Mouse (Mus musculus): ENCODE measurements around the gene Fam57b. TPM values are rescaled to one million over a fixed set of nuclear protein-coding genes. Genes with fewer than 3 reads are reported as not detected.

The Fam57b gene
- polyA plus RNA-seq, 1 experiment from 2014 or later: 0.40 TPM

DNA sequence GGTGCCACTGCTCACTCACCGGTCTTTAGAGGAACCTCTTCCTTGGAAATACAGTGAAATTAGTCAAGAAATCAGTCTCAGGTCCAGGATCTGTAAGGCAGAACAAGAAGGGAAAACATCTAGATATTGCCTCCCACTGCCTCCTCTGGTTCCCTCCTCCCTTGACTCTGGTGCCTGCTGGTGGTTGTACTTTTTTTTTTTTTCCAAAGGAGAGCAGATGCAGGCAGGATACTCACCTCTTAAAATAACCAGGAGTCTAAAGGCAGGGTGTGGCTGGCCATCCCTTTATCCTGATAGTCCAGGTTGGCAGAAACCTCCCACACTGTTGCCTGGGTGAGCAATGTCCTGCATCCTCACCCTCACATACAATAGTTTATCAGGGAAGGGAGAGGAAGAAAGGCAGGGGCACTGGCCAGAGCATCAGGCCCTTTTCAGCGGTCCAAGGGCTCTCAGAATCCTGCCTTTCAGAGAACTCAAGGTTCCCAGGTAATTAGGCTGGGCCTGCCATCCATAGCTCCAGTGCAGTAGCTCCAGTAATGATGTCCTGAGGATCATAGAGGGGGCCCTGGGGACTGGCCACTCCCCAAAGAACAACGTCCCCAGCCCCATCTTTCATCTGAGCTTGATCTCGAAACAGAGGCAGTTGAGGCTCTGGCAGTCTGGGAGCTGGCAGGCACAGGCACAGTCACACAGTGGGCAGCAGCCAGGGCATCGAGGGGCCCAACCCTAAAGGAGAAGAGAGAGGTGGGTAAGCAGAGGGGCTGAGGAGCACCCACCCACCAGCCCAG is 3.0 kb downstream of the Fam57b start:
- no peak for ATAC-seq (replicated peaks; ENCODE audit: insufficient number of reproducible peaks, low FRiP score, low TSS enrichment)
- no peaks in the 10 kb centered on the region for H3K9me3 ChIP-seq (replicated peaks; ENCODE audit: control insufficient read depth, low read length)
- peaks cover 17% of the 10 kb centered on the region for H3K36me3 ChIP-seq (ENCODE audit: control insufficient read depth, insufficient read depth, low read length)
- H3K4me2 ChIP-seq: peak overlapping the region; percentile 77
- H3K27ac ChIP-seq (ENCODE audit: low read depth, low read length): peak overlapping the region; percentile 99
- no peaks in the 10 kb centered on the region for H3K27me3 ChIP-seq (ENCODE audit: control insufficient read depth, insufficient read depth, low read length)
- 54% methylated on average over 5 of the region's 5 CpGs for WGBS (ENCODE audit: insufficient replicate concordance)
- peak overlapping the region; percentile 90 for H3K4me3 ChIP-seq (ENCODE audit: low read depth, low read length)
- peak overlapping the region; percentile 83 for H3K9ac ChIP-seq (ENCODE audit: low read depth, low read length)
- H3K4me1 ChIP-seq (ENCODE audit: control insufficient read depth, insufficient read depth, low read length): peaks cover 25% of the 10 kb centered on the region

DNA sequence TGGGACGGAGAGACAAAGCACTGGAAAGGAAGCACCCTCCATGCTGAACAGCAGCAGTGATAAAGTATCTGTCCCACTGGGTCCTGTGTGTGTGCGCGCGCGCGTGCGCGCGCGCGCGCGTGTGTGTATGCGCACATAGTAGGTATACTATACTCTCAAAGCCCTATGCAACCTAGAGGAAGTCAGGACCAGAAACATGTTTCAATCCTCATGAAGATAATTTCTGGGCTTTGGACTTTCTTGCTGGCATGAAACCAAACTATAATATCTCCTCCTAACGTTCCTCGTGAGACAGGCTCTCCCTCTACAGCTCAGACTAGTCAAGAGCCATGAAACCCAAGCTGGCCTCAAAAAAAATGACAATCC is 3.6 kb downstream of the Fam57b start:
- Histone ChIP-seq H3K27ac (ENCODE audit: low read depth, low read length) (no peak overlapping the region), H3K9ac (ENCODE audit: low read depth, low read length) (no peak overlapping the region; the same call in 1 of the 2 replicates)

DNA sequence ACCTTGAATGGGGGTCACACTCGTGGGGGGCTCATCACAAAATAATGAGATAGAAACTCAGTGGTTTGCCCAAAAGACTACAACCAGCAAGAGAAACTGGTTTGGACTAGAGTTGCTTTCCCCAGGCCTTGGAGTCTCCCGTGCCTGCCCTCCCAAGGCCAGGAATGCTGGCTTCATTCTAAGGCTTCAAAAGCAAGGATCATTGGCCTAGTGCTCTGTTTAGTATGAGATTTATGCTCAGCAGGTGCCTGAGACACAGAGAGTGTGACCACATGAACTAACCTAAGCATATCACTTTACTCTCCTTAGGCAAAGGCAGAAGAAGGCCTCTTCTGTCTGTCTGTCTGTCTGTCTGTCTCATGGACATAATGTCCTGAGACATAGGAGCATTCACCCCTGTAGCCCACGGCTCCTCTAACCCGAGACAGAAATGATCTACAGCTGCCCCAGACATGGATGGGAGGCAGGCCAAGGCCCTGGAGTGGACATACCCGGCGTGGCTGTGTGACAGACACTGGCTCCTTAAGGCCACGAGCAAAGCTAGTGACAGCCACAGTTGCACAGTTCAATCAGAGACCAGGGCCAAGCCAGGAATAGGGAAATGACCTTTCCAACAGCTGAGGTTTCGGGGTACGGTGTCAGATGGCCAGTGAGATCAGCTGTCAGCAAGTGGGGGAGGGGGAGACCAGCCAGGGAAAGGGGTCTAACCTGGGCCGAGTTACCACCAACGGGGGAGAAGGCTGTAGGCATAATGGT is 4.8 kb downstream of the Fam57b start:
- H3K27ac ChIP-seq (ENCODE audit: low read depth, low read length): no peak overlapping the region
- WGBS (ENCODE audit: insufficient replicate concordance): 77% methylated on average over 11 of the region's 11 CpGs
- peaks cover 2% of the 10 kb centered on the region for H3K36me3 ChIP-seq (ENCODE audit: control insufficient read depth, insufficient read depth, low read length)
- no peak overlapping the region for H3K9ac ChIP-seq (ENCODE audit: low read depth, low read length)
- no peak overlapping the region for H3K4me3 ChIP-seq (ENCODE audit: low read depth, low read length)
- H3K4me1 ChIP-seq (ENCODE audit: control insufficient read depth, insufficient read depth, low read length): peaks cover 12% of the 10 kb centered on the region
- H3K9me3 ChIP-seq (replicated peaks; ENCODE audit: control insufficient read depth, low read length): no peaks in the 10 kb centered on the region
- no peak overlapping the region for H3K4me2 ChIP-seq
- no peak for ATAC-seq (replicated peaks; ENCODE audit: insufficient number of reproducible peaks, low FRiP score, low TSS enrichment)
- H3K27me3 ChIP-seq (ENCODE audit: control insufficient read depth, insufficient read depth, low read length): no peaks in the 10 kb centered on the region

More for the DNA sequence above, 3.6 kb downstream of the Fam57b start:
- Histone ChIP-seq H3K4me2 (no peak overlapping the region), H3K9me3 (replicated peaks; ENCODE audit: control insufficient read depth, low read length) (no peaks in the 10 kb centered on the region), H3K4me3 (ENCODE audit: low read depth, low read length) (no peak overlapping the region), H3K36me3 (ENCODE audit: control insufficient read depth, insufficient read depth, low read length) (peaks cover 13% of the 10 kb centered on the region), H3K4me1 (ENCODE audit: control insufficient read depth, insufficient read depth, low read length) (peaks cover 24% of the 10 kb centered on the region), H3K27me3 (ENCODE audit: control insufficient read depth, insufficient read depth, low read length) (no peaks in the 10 kb centered on the region)
- ATAC-seq (replicated peaks; ENCODE audit: insufficient number of reproducible peaks, low FRiP score, low TSS enrichment): no peak
- 92% methylated on average over 16 of the region's 16 CpGs for WGBS (ENCODE audit: insufficient replicate concordance)

DNA sequence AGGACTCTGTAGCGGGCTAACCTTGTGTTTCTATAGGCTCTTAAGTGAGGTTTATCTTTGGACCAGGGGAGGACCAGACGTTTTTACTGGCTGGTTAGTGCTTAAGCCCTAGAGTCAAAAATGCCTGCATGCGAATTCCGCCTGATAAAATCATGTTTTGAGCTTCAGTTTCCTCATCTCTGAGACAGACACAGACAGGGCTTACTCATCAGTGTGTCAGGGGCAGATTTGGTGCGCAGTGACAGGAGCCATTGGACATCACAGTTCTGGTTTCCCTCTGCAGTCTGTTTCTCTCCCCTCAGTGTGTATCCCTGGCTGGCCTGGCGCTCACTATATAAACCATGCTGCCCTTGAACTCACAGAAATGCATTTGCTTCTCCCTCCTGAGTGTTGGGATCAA is 5.7 kb downstream of the Fam57b start:
- no peak overlapping the region for H3K27ac ChIP-seq (ENCODE audit: low read depth, low read length)
- H3K4me3 ChIP-seq (ENCODE audit: low read depth, low read length): no peak overlapping the region
- no peak overlapping the region for H3K4me2 ChIP-seq
- no peaks in the 10 kb centered on the region for H3K9me3 ChIP-seq (replicated peaks; ENCODE audit: control insufficient read depth, low read length)
- H3K27me3 ChIP-seq (ENCODE audit: control insufficient read depth, insufficient read depth, low read length): no peaks in the 10 kb centered on the region
- H3K4me1 ChIP-seq (ENCODE audit: control insufficient read depth, insufficient read depth, low read length): peaks cover 17% of the 10 kb centered on the region
- H3K9ac ChIP-seq (ENCODE audit: low read depth, low read length): no peak overlapping the region; the same call in 1 of the 2 replicates
- 78% methylated on average over 6 of the region's 6 CpGs for WGBS (ENCODE audit: insufficient replicate concordance)
- ATAC-seq (replicated peaks; ENCODE audit: insufficient number of reproducible peaks, low FRiP score, low TSS enrichment): no peak
- H3K36me3 ChIP-seq (ENCODE audit: control insufficient read depth, insufficient read depth, low read length): no peaks in the 10 kb centered on the region; the same call in 1 of the 2 replicates

DNA sequence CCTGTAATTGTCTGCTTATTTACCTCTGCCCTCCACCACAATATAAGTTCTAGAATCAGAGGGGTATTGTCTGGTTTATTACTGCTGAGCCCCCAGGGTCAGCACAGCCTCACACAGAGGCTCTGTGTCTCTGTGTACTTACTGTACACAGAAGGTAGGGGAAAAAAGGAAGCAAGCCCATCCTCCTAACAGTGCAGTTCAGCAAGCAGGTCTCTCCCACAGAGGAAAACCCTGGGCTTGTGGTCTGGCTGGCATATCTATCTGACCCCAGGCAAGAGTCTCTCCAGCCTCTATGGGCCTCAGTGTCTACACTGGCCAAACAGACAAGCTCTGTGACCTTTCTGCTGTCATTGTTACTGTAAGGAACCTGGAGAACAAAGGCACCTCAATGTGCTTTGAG is 6.3 kb downstream of the Fam57b start:
- H3K27ac ChIP-seq (ENCODE audit: low read depth, low read length): no peak overlapping the region
- no peak overlapping the region for H3K9ac ChIP-seq (ENCODE audit: low read depth, low read length)
- H3K36me3 ChIP-seq (ENCODE audit: control insufficient read depth, insufficient read depth, low read length): no peaks in the 10 kb centered on the region; the same call in 1 of the 2 replicates
- no peak for ATAC-seq (replicated peaks; ENCODE audit: insufficient number of reproducible peaks, low FRiP score, low TSS enrichment)
- H3K4me3 ChIP-seq (ENCODE audit: low read depth, low read length): no peak overlapping the region
- H3K9me3 ChIP-seq (replicated peaks; ENCODE audit: control insufficient read depth, low read length): no peaks in the 10 kb centered on the region
- no peaks in the 10 kb centered on the region for H3K27me3 ChIP-seq (ENCODE audit: control insufficient read depth, insufficient read depth, low read length)
- H3K4me2 ChIP-seq: no peak overlapping the region
- peaks cover 22% of the 10 kb centered on the region for H3K4me1 ChIP-seq (ENCODE audit: control insufficient read depth, insufficient read depth, low read length)

DNA sequence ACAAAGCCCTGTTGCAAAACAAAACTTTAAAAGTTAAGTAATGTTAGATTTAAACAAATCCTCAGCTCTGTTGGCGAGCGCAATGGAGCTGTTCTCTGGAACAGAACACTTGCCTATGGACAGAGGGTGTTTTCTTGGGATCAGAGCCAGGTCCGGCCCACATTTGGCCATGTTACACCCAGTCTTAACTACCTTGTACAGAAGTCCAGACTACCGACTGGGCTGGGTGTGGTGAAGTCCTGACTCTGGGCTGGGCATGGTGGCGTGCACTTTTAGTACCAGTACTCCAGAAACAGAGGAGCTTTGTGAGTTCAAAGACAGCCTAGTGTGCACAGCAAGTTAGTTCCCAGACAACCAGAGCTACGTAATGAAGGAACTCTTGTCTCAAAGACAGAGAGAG is 9.5 kb downstream of the Fam57b start:
- Histone ChIP-seq H3K27ac (ENCODE audit: low read depth, low read length) (no peak overlapping the region), H3K4me2 (no peak overlapping the region)

DNA sequence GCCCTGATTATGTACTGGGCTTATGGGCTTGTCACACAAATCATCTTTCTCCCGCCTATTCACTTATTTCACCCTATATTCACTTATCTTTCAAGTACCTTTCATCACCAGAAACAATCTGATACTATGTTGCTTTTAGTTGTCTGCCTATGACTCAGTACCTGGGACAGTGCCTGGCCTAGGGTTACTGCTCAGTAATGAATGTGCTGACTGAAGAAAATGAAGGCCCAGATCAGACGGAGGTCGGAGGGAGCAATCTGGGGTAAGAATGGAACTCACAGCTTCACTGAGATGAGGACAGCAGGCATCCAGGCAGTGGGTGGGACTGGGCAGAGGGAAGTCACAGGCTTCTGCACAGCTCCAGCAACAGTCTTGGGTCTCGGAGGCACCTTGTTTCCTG is 9.9 kb downstream of the Fam57b start:
- Histone ChIP-seq H3K36me3 (ENCODE audit: control insufficient read depth, insufficient read depth, low read length) (no peaks in the 10 kb centered on the region; the same call in 1 of the 2 replicates), H3K4me1 (ENCODE audit: control insufficient read depth, insufficient read depth, low read length) (peaks cover 16% of the 10 kb centered on the region), H3K4me2 (peak overlapping the region; percentile 87), H3K27me3 (ENCODE audit: control insufficient read depth, insufficient read depth, low read length) (no peaks in the 10 kb centered on the region), H3K9ac (ENCODE audit: low read depth, low read length) (0 out of 2 replicates have a peak overlapping the region, but pooled peaks have one; percentile 81), H3K4me3 (ENCODE audit: low read depth, low read length) (no peak overlapping the region), H3K9me3 (replicated peaks; ENCODE audit: control insufficient read depth, low read length) (no peaks in the 10 kb centered on the region), H3K27ac (ENCODE audit: low read depth, low read length) (no peak overlapping the region)
- 65% methylated on average over 4 of the region's 4 CpGs for WGBS (ENCODE audit: insufficient replicate concordance)
- no peak for ATAC-seq (replicated peaks; ENCODE audit: insufficient number of reproducible peaks, low FRiP score, low TSS enrichment)

More for the DNA sequence above, 9.5 kb downstream of the Fam57b start:
- H3K9me3 ChIP-seq (replicated peaks; ENCODE audit: control insufficient read depth, low read length): no peaks in the 10 kb centered on the region
- H3K27me3 ChIP-seq (ENCODE audit: control insufficient read depth, insufficient read depth, low read length): no peaks in the 10 kb centered on the region
- H3K9ac ChIP-seq (ENCODE audit: low read depth, low read length): no peak overlapping the region
- no peaks in the 10 kb centered on the region; the same call in 1 of the 2 replicates for H3K36me3 ChIP-seq (ENCODE audit: control insufficient read depth, insufficient read depth, low read length)
- no peak overlapping the region for H3K4me3 ChIP-seq (ENCODE audit: low read depth, low read length)
- ATAC-seq (replicated peaks; ENCODE audit: insufficient number of reproducible peaks, low FRiP score, low TSS enrichment): no peak
- WGBS (ENCODE audit: insufficient replicate concordance): 66% methylated on average over 6 of the region's 6 CpGs
- peaks cover 16% of the 10 kb centered on the region for H3K4me1 ChIP-seq (ENCODE audit: control insufficient read depth, insufficient read depth, low read length)

DNA sequence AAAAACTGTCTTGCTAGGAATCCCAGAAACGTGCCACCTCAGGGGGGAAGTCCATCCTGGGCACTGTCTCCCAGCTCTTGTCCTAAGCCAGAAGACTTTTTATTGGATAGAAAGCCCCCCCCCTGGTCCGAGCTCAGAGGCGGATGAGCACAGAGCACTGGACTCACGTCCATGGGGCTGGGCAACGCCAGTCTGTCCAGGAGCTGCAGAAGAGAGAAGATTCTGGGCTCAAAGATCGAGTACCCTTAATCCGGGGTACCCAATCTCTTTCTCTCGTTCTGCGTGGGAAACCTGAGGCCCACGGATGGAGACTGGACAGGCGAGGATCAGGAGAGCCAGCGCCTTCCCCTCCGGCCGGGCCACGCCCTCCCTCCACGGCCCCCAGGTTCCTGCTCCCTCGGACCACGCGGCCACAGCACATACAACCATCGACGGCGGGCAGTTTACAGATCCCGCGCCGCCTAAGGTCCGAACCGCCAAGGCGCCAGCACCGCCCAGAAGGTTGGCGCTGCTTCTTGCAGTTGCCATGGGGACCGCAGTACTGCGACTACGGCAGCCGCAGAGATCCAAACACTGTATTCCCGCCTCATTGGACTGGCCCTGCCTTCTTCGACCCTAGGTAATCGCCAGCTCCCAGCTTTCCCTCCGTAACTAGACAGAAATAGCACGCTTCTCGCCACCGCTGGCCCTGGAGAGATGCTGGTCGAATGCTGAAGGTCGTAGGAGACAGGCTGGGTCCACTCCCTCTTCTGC is 11.4 kb downstream of the Fam57b start:
- Histone ChIP-seq H3K4me1 (ENCODE audit: control insufficient read depth, insufficient read depth, low read length) (peaks cover 16% of the 10 kb centered on the region), H3K9me3 (replicated peaks; ENCODE audit: control insufficient read depth, low read length) (no peaks in the 10 kb centered on the region), H3K27ac (ENCODE audit: low read depth, low read length) (peak overlapping the region; percentile 88), H3K27me3 (ENCODE audit: control insufficient read depth, insufficient read depth, low read length) (0 out of 2 replicates have a peak, but pooled peaks cover under 1% of the 10 kb centered on the region), H3K9ac (ENCODE audit: low read depth, low read length) (peak overlapping the region; percentile 81), H3K4me3 (ENCODE audit: low read depth, low read length) (peak overlapping the region; percentile 53), H3K4me2 (peak overlapping the region; percentile 87), H3K36me3 (ENCODE audit: control insufficient read depth, insufficient read depth, low read length) (no peaks in the 10 kb centered on the region)
- ATAC-seq (replicated peaks; ENCODE audit: insufficient number of reproducible peaks, low FRiP score, low TSS enrichment): peak; percentile 90
- WGBS (ENCODE audit: insufficient replicate concordance): under 1% methylated on average over 43 of the region's 43 CpGs
